Mouse (Mus musculus) megakaryocyte, embryonic 14.5 days (primary cell): Measurements from ENCODE around the gene Traf4.

Experiments used
- FLI1 ChIP-seq: IDR thresholded peaks from 2 replicates; pipeline ENCODE4 v1.6.1; 2012; ENCODE audit warnings: low read length, inconsistent platforms, mixed read lengths
- GATA1 ChIP-seq: IDR thresholded peaks from 3 replicates; pipeline ENCODE4 v1.6.1; 2012; ENCODE audit warnings: mixed read lengths, low read length, inconsistent platforms, borderline replicate concordance

DNA sequence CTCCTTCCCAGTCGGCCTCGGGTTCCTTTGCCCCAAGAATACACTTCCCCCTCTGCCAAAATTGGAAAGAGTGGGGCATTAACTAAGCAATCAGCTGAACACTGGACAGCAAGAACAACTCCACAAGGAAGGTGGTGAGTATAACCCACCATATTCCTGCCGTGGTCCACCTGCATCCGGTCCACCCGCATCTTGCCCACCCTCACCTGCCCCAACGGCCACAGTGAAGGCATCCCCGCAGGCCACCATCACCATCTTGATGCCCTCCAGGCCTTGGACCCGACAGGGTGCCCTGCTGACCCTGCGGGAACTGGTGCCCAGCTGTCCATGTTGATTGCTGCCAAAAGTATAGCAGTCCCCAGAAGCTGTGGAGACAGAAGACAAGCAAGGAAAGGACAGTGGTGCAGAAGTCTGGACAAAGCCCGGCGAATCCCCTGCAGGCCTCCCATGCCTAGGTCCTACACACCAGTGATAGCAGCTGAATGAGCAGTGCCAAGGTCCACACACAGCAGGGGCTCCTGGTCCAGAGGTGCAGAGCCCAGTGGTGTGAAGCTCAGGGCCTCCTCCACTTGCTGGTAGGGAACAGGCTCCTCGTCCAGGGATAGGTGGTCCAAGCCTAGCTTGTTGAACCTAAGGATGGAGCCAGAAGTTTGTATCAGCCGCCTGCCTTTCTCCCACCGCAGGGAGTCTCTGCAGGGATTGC lies 2.0 kb upstream of the Traf4 start:
- TF ChIP-seq GATA1 (no peak), FLI1 (no peak)
